Mouse (Mus musculus) megakaryocyte progenitor cell, adult 5-6 weeks (primary cell): ENCODE measurements around the gene Nr3c2. TPM values are rescaled to one million over a fixed set of nuclear protein-coding genes. Genes with fewer than 3 reads are reported as not detected.

Experiments used
- ATAC-seq: replicated peaks from 2 replicates; pipeline ENCODE4 v1.8.0; 2016; ENCODE audit warnings: mild to moderate bottlenecking, moderate TSS enrichment, inconsistent platforms; ENCODE audit not compliant: poor library complexity
- total RNA-seq, 2 experiments: library from RNA; stranded (forward) in 1 of 2; stranded (reverse) in 1 of 2; fragments of 157-497, 149-512 nt in 1 of 2; fragments of 200-1000 nt in 1 of 2; gene quantifications; 2 replicates each; pipeline versions ENCODE4 v1.2.3 to v1.2.4; 2015 to 2017

Nr3c2 gene
- total RNA-seq, 2 experiments from 2014 or later, result 0.29 to 1.3 TPM

- no peak for ATAC-seq
These were observed 71.9 kb downstream of the Nr3c2 start for GRCm38 (mm10) chr8:76971187-76971586.

- no peak for ATAC-seq
These were observed 72.6 kb downstream of the Nr3c2 start for GRCm38 (mm10) chr8:76971761-76972404.

- ATAC-seq, result no peak
These were observed 73.8 kb downstream of the Nr3c2 start for GRCm38 (mm10) chr8:76972947-76973552.

- ATAC-seq, result no peak
These were observed 78.7 kb downstream of the Nr3c2 start for GRCm38 (mm10) chr8:76977907-76978306.

GRCm38 (mm10) chr8:76984082-76984481 is 84.8 kb downstream of the Nr3c2 start:
- ATAC-seq, result no peak

- no peak for ATAC-seq
These were observed 85.6 kb downstream of the Nr3c2 start for GRCm38 (mm10) chr8:76984851-76985250.

GRCm38 (mm10) chr8:76987876-76988275 is 88.6 kb downstream of the Nr3c2 start:
- ATAC-seq, result no peak

- no peak for ATAC-seq
These were observed 99.0 kb downstream of the Nr3c2 start for GRCm38 (mm10) chr8:76998276-76998675.

GRCm38 (mm10) chr8:77009425-77009824 is 110.2 kb downstream of the Nr3c2 start:
- ATAC-seq, result no peak

- ATAC-seq, result no peak
These were observed 112.7 kb downstream of the Nr3c2 start for GRCm38 (mm10) chr8:77011985-77012384.

GRCm38 (mm10) chr8:77012641-77013040 is 113.4 kb downstream of the Nr3c2 start:
- no peak for ATAC-seq

- no peak for ATAC-seq
These were observed 117.5 kb downstream of the Nr3c2 start for GRCm38 (mm10) chr8:77016713-77017112.

- ATAC-seq, result no peak
These were observed 124.8 kb downstream of the Nr3c2 start for GRCm38 (mm10) chr8:77023837-77024710.

- no peak for ATAC-seq
These were observed 132.0 kb downstream of the Nr3c2 start for GRCm38 (mm10) chr8:77031213-77031612.

GRCm38 (mm10) chr8:77033706-77034464 is 134.6 kb downstream of the Nr3c2 start:
- no peak for ATAC-seq

GRCm38 (mm10) chr8:77034465-77034829 is 135.2 kb downstream of the Nr3c2 start:
- ATAC-seq, result no peak

- peak; percentile 58 for ATAC-seq
These were observed 142.0 kb downstream of the Nr3c2 start for GRCm38 (mm10) chr8:77041214-77041613.

GRCm38 (mm10) chr8:77044849-77045248 is 145.6 kb downstream of the Nr3c2 start:
- peak; percentile 85 for ATAC-seq

GRCm38 (mm10) chr8:77045711-77046110 is 146.5 kb downstream of the Nr3c2 start:
- ATAC-seq, result no peak

GRCm38 (mm10) chr8:77046217-77046616 is 147.0 kb downstream of the Nr3c2 start:
- no peak for ATAC-seq

- no peak for ATAC-seq
These were observed 147.5 kb downstream of the Nr3c2 start for GRCm38 (mm10) chr8:77046731-77047130.
